8 mouse cellular contexts compared by ENCODE assay signal in the genomic region with DNA sequence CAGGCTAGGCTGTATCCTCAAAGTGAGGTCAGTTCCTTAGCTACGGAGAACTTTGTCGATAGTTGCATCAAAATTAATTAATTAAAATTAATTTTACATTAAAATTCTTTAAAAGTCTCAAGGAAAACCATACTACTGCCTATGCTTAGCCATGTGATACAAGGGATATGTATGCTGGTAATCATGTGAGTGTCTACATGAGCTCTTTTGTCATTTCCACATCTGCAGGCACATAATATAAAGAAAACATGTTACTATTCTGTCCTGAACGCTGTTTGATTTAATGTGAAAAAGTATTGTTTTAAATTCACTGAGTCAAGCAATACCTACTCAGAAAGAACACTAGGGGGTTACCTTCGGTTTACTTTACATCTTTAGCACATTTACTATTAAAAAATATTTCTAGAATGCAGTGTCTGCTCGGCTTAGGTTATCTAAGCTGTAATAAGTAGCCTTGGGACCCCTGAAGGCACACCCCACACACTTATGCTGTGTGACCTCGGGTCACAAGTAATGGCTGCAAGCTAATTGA.
DNase-seq lines count a peak whose midpoint lies in the region; ATAC-seq lines count a peak whose summit lies in the region.

No protein-coding gene starts in this region.

- ATAC-seq in kidney, embryonic 14.5 days (ENCODE audit: low FRiP score, low TSS enrichment) = peak; percentile 81
- ATAC-seq in embryonic facial prominence, embryonic 13.5 days (ENCODE audit: insufficient number of reproducible peaks, insufficient read depth, low FRiP score, low TSS enrichment, low read depth) = peak; percentile 45; the same call in 1 of the 2 replicates
- 0 out of 2 replicates have a peak, but pooled peaks have one; percentile 5 for ATAC-seq in intestine, embryonic 14.5 days (replicated peaks; ENCODE audit: low FRiP score, low TSS enrichment, low read depth)
- peak; percentile 16; the same call in 1 of the 2 replicates for ATAC-seq in midbrain, embryonic 15.5 days (replicated peaks)
- ATAC-seq in CD4-positive, CD25-positive, alpha-beta regulatory T cell, adult 4 months = no peak

- H3K27ac ChIP-seq in kidney, embryonic 14.5 days (ENCODE audit: low read depth, low read length) = peak overlapping the region; percentile 92
- H3K27ac ChIP-seq in embryonic facial prominence, embryonic 13.5 days = peak overlapping the region; percentile 98
- peak overlapping the region; percentile 98 for H3K27ac ChIP-seq in intestine, embryonic 14.5 days (ENCODE audit: low read depth)
- H3K27ac ChIP-seq in midbrain, embryonic 15.5 days = peak overlapping the region; percentile 82

- WGBS in kidney, embryonic 14.5 days = 26% methylated on average over 6 of the region's 6 CpGs
- 18% methylated on average over 6 of the region's 6 CpGs for WGBS in embryonic facial prominence, embryonic 13.5 days
- WGBS in intestine, embryonic 14.5 days = 30% methylated on average over 6 of the region's 6 CpGs
- 20% methylated on average over 6 of the region's 6 CpGs for WGBS in midbrain, embryonic 15.5 days

- H3K9ac ChIP-seq in kidney, embryonic 14.5 days (ENCODE audit: low read depth, low read length) = peak overlapping the region; percentile 61
- H3K9ac ChIP-seq in embryonic facial prominence, embryonic 13.5 days = peak overlapping the region; percentile 88
- H3K9ac ChIP-seq in intestine, embryonic 14.5 days (ENCODE audit: low read length) = peak overlapping the region; percentile 83
- no peak overlapping the region for H3K9ac ChIP-seq in midbrain, embryonic 15.5 days

- no peaks in the 10 kb centered on the region for H3K9me3 ChIP-seq in kidney, embryonic 14.5 days (ENCODE audit: control insufficient read depth, low read length)
- peaks cover 1% of the 10 kb centered on the region; the same call in 1 of the 2 replicates for H3K9me3 ChIP-seq in embryonic facial prominence, embryonic 13.5 days
- no peaks in the 10 kb centered on the region for H3K9me3 ChIP-seq in intestine, embryonic 14.5 days (ENCODE audit: control insufficient read depth, low read length)
- H3K9me3 ChIP-seq in midbrain, embryonic 15.5 days = no peaks in the 10 kb centered on the region

- no peaks in the 10 kb centered on the region for H3K36me3 ChIP-seq in kidney, embryonic 14.5 days (ENCODE audit: control insufficient read depth, insufficient read depth, low read length)
- peaks cover 5% of the 10 kb centered on the region; the same call in 1 of the 2 replicates for H3K36me3 ChIP-seq in embryonic facial prominence, embryonic 13.5 days
- H3K36me3 ChIP-seq in intestine, embryonic 14.5 days (ENCODE audit: control insufficient read depth, insufficient read depth, low read length) = 0 out of 2 replicates have a peak, but pooled peaks cover under 1% of the 10 kb centered on the region
- H3K36me3 ChIP-seq in midbrain, embryonic 15.5 days (replicated peaks) = no peaks in the 10 kb centered on the region

- 0 out of 2 replicates have a peak, but pooled peaks cover 8% of the 10 kb centered on the region for H3K4me1 ChIP-seq in kidney, embryonic 14.5 days (ENCODE audit: control insufficient read depth, insufficient read depth, low read length)
- peaks cover 6% of the 10 kb centered on the region; the same call in 1 of the 2 replicates for H3K4me1 ChIP-seq in embryonic facial prominence, embryonic 13.5 days
- H3K4me1 ChIP-seq in intestine, embryonic 14.5 days (replicated peaks; ENCODE audit: control insufficient read depth, insufficient read depth, low read length) = peaks cover 6% of the 10 kb centered on the region; the same call in 1 of the 2 replicates
- H3K4me1 ChIP-seq in midbrain, embryonic 15.5 days = peaks cover 27% of the 10 kb centered on the region

- peak overlapping the region; percentile 53 for H3K4me2 ChIP-seq in kidney, embryonic 14.5 days (replicated peaks; ENCODE audit: low read depth, low read length)
- H3K4me2 ChIP-seq in embryonic facial prominence, embryonic 13.5 days = peak overlapping the region; percentile 59
- H3K4me2 ChIP-seq in intestine, embryonic 14.5 days (ENCODE audit: low read length) = peak overlapping the region; percentile 63
- H3K4me2 ChIP-seq in midbrain, embryonic 15.5 days = peak overlapping the region; percentile 48

- no peak for DNase-seq in kidney, adult 9 months
- DNase-seq in intestine, embryonic 14.5 days (ENCODE audit: low spot score) = no peak
- no peak for DNase-seq in retina, embryonic 14.5 days (ENCODE audit: low spot score)
- DNase-seq in layer of hippocampus, adult 9-10 months (ENCODE audit: low spot score) = no peak

- H3K4me3 ChIP-seq in kidney, embryonic 14.5 days (ENCODE audit: low read length) = peak overlapping the region; percentile 48
- H3K4me3 ChIP-seq in embryonic facial prominence, embryonic 13.5 days = peak overlapping the region; percentile 61
- peak overlapping the region; percentile 57 for H3K4me3 ChIP-seq in intestine, embryonic 14.5 days (ENCODE audit: low read depth, low read length)
- H3K4me3 ChIP-seq in midbrain, embryonic 15.5 days = peak overlapping the region; percentile 40

- H3K27me3 ChIP-seq in kidney, embryonic 14.5 days (ENCODE audit: control insufficient read depth, insufficient read depth, low read length) = no peaks in the 10 kb centered on the region
- no peaks in the 10 kb centered on the region for H3K27me3 ChIP-seq in embryonic facial prominence, embryonic 13.5 days
- no peaks in the 10 kb centered on the region for H3K27me3 ChIP-seq in intestine, embryonic 14.5 days (replicated peaks; ENCODE audit: control insufficient read depth, insufficient read depth, low read length)
- no peaks in the 10 kb centered on the region for H3K27me3 ChIP-seq in midbrain, embryonic 15.5 days (replicated peaks)
